Mouse (Mus musculus) cortical plate, adult 2 months (tissue): Measurements from ENCODE around the gene Taf5l.
"Not testable (repeated sequence)": the region's sequence is repeated elsewhere in the genome, so short reads cannot be mapped to it uniquely, and the experiment has no call there.

Experiments
- CTCF ChIP-seq: fragments of 200-500 bp; IDR thresholded peaks from 2 replicates; pipeline ENCODE4 v1.5.1; 2011; ENCODE audit warnings: mild to moderate bottlenecking, control low read depth, low read length; ENCODE audit not compliant: insufficient read depth; ENCODE audit errors: extremely low read depth
- POLR2A ChIP-seq: fragments of 200-500 bp; IDR thresholded peaks from 2 replicates; pipeline ENCODE4 v1.6.1; 2011; ENCODE audit warnings: mild to moderate bottlenecking, low read length, control low read depth; ENCODE audit not compliant: insufficient read depth; ENCODE audit errors: extremely low read depth

DNA sequence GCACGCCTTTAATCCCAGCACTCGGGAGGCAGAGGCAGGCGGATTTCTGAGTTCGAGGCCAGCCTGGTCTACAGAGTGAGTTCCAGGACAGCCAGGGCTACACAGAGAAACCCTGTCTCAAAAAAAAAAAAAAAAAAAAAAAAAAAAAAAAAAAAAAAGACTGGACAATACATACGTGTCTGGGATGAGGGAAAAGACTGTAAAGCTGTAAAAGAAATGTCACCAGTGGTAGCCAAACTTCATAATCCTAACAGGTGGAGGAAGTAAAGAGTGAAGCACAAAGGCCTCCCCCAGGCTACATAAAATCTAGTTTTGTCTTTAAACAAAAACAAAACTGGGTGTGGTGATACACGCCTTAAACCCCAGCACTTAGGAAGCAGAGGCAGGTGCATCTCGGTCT is 6.9 kb downstream of the Taf5l start:
- TF ChIP-seq POLR2A, CTCF: not testable (repeated sequence)
